Mouse (Mus musculus) heart, embryonic 16.5 days (tissue): ENCODE measurements around the gene Ckap5. TPM values are rescaled to one million over a fixed set of nuclear protein-coding genes. Genes with fewer than 3 reads are reported as not detected.

ENCODE experiments used
- ATAC-seq: fragments of 200-750 bp; cut with Nextera tagmentation; replicated peaks from 2 replicates; pipeline ENCODE4 v1.8.0; 2017; ENCODE audit warnings: moderate number of reproducible peaks; ENCODE audit not compliant: insufficient read depth, low FRiP score; ENCODE audit errors: extremely low read depth
- H3K27ac ChIP-seq: fragments of 300-500 bp; sonication (generic); 2 replicates; pipeline ENCODE4 v1.5.1; 2014; ENCODE audit warnings: mild to moderate bottlenecking, low read length, control low read depth, moderate library complexity
- H3K27me3 ChIP-seq: fragments of 300-500 bp; sonication (generic); 2 replicates; pipeline ENCODE4 v1.6.1; 2014; ENCODE audit warnings: low read length, mixed read lengths; ENCODE audit not compliant: control insufficient read depth, insufficient read depth
- H3K36me3 ChIP-seq: fragments of 300-500 bp; sonication (generic); 2 replicates; pipeline ENCODE4 v1.6.1; 2014; ENCODE audit not compliant: control insufficient read depth, insufficient read depth
- H3K4me1 ChIP-seq: fragments of 300-500 bp; sonication (generic); 2 replicates; pipeline ENCODE4 v1.6.1; 2014; ENCODE audit warnings: low read length, mixed read lengths; ENCODE audit not compliant: control insufficient read depth, insufficient read depth
- H3K4me2 ChIP-seq: fragments of 300-500 bp; sonication (generic); 2 replicates; pipeline ENCODE4 v1.6.1; 2014; ENCODE audit warnings: low read depth, mild to moderate bottlenecking, control low read depth, low read length
- H3K4me3 ChIP-seq: fragments of 300-500 bp; sonication (generic); 2 replicates; pipeline ENCODE4 v1.5.1; 2014; ENCODE audit warnings: mild to moderate bottlenecking, control low read depth, low read length
- H3K9ac ChIP-seq: fragments of 300-500 bp; sonication (generic); 2 replicates; pipeline ENCODE4 v1.6.1; 2014; ENCODE audit warnings: low read length, control low read depth
- H3K9me3 ChIP-seq: fragments of 300-500 bp; sonication (generic); replicated peaks from 2 replicates; pipeline ENCODE4 v1.6.1; 2016; ENCODE audit warnings: low read length; ENCODE audit not compliant: control insufficient read depth
- WGBS: fragments of 180-500 bp; shearing (Covaris S2); extraction: QIAGEN DNeasy Blood & Tissue Kit; methylation state at CpG from one replicate; pipeline ENCODE4 v1.1.7; 2014; 5-methylcytosine and 5-hydroxymethylcytosine counted together
- polyA plus RNA-seq: library from polyadenylated mRNA; unstranded; fragments of >200 nt; fragmentation: Nextera tagmentation; extraction: Ambion mirVana; gene quantifications from 2 replicates; pipeline ENCODE4 v1.2.1, GENCODE M21; 2015

Ckap5 gene
- polyA plus RNA-seq, 1 experiment from 2014 or later = 61.1 TPM

DNA sequence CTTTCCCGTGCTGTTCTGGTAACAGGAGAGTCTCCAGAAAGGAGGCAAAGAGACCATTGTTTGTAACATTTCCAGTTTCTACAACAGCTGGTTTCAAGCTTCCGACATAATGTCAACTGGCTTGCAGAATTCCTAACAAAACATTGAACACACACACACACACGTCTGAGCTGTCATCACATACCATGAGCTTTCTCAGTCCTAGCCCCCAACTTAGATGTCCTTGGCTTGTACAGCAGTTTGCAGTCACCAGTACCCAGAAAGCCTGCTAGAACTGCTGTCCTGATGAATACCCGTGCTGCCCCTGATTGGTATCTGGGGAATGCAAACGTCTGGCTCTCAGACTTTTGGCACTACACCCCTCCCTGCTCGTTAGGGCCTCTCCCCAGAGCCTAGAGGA lies 129.3 kb downstream of the Ckap5 start:
- Histone ChIP-seq H3K4me3 (no peak overlapping the region), H3K9ac (peak overlapping the region; percentile 44), H3K27ac (peak overlapping the region; percentile 81), H3K9me3 (no peaks in the 10 kb centered on the region), H3K27me3 (no peaks in the 10 kb centered on the region), H3K36me3 (peaks cover 29% of the 10 kb centered on the region), H3K4me1 (peaks cover 50% of the 10 kb centered on the region), H3K4me2 (peak overlapping the region; percentile 24; the same call in 1 of the 2 replicates)
- ATAC-seq = peak; percentile 73
- 34% methylated on average over 6 of the region's 6 CpGs for WGBS

DNA sequence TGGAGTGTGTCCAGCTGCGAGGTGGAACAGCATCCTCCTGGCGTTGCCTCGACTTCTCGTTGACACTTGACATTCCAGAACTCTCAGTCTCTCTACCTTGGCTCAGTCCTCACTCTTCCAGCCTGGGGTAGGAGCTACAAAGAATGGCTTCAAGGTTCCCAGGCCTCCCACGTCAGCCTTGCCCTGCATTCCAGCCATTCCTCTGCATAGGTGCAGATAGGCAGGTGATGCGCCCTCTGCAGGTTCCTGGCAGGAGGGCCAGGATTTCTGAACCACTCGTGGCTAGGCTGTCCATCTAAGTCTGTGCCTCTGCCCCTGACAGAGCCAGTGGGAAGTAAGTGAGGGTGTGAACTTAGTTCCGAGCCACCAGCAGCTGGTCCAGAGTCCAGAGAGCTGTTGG lies 130.2 kb downstream of the Ckap5 start:
- 45% methylated on average over 8 of the region's 8 CpGs for WGBS
- Histone ChIP-seq H3K9me3 (no peaks in the 10 kb centered on the region), H3K36me3 (peaks cover 37% of the 10 kb centered on the region), H3K9ac (no peak overlapping the region), H3K4me2 (no peak overlapping the region), H3K4me3 (no peak overlapping the region), H3K4me1 (peaks cover 42% of the 10 kb centered on the region), H3K27ac (peak overlapping the region; percentile 81; the same call in 1 of the 2 replicates), H3K27me3 (no peaks in the 10 kb centered on the region)
- ATAC-seq = no peak

DNA sequence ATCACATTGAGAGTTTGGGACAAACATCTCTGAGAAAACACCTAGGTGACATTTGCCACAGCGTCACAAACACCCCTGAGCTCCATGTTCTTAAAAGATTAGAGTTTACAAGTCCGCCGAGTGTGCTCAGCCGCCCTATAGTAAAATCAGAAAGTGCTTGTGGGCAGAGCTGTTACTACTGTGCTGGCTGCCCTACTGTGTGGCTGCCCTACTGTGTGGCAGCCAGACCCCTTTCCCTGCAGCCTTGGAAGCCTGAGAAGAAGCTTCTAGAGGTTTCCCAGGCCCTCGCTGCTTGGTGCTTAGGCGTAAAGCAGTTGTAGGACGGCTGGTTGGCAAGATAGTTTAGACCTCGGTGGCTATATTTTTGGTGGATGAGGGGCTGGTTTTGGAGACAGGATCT lies 133.1 kb downstream of the Ckap5 start:
- peaks cover 56% of the 10 kb centered on the region for H3K36me3 ChIP-seq
- H3K27ac ChIP-seq = no peak overlapping the region
- H3K4me1 ChIP-seq = peaks cover 21% of the 10 kb centered on the region
- no peak overlapping the region for H3K9ac ChIP-seq
- no peak for ATAC-seq
- no peaks in the 10 kb centered on the region for H3K9me3 ChIP-seq
- H3K4me2 ChIP-seq = no peak overlapping the region
- no peaks in the 10 kb centered on the region for H3K27me3 ChIP-seq
- H3K4me3 ChIP-seq = no peak overlapping the region
- WGBS = 92% methylated on average over 8 of the region's 8 CpGs

DNA sequence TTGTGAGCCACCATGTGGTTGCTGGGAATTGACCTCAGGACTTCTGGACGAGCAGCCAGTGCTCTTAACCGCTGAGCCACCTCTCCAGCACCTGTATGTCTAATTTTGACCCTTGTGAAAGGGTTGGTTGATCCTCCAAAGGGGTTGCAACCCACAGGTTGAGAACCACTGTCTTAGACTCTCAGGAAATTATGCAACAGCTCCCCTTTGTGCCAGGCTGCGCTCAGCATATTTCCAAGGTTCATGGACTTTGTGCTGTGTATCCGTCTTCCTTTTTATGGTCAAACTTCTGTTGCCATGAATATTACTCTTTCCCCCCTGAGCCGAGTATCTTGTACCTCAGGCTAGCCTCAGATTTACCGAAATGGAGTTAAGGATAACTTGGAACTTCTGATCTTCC lies 134.4 kb downstream of the Ckap5 start:
- no peak overlapping the region for H3K9ac ChIP-seq

DNA sequence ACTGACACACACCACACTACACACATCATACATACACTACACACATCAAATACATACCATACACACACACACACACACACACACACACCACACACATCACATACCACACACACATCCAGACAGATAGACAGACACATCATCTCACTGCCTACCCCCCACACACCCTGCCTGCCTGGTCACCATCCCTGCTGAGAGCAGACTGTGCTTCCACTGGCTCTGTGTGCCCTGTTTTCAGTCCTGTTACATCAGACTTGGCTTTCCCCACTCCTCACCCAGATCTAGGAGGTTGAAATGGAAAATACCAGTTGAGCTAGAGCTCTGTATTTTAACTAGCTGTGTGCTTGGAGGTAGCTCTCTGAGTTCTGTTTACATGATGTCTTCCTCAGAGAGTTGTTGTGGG lies 138.2 kb downstream of the Ckap5 start:
- Histone ChIP-seq H3K9ac (no peak overlapping the region), H3K27me3 (no peaks in the 10 kb centered on the region), H3K4me3 (no peak overlapping the region), H3K4me1 (peaks cover 7% of the 10 kb centered on the region; the same call in 1 of the 2 replicates), H3K4me2 (no peak overlapping the region), H3K27ac (no peak overlapping the region), H3K9me3 (no peaks in the 10 kb centered on the region), H3K36me3 (peaks cover 65% of the 10 kb centered on the region)
- no peak for ATAC-seq

More for the DNA sequence above, 134.4 kb downstream of the Ckap5 start:
- Histone ChIP-seq H3K4me1 (peaks cover 8% of the 10 kb centered on the region), H3K36me3 (peaks cover 60% of the 10 kb centered on the region), H3K27ac (no peak overlapping the region), H3K4me2 (no peak overlapping the region), H3K9me3 (no peaks in the 10 kb centered on the region), H3K4me3 (no peak overlapping the region), H3K27me3 (no peaks in the 10 kb centered on the region)
- WGBS = 93% methylated on average over 6 of the region's 6 CpGs
- ATAC-seq = no peak

DNA sequence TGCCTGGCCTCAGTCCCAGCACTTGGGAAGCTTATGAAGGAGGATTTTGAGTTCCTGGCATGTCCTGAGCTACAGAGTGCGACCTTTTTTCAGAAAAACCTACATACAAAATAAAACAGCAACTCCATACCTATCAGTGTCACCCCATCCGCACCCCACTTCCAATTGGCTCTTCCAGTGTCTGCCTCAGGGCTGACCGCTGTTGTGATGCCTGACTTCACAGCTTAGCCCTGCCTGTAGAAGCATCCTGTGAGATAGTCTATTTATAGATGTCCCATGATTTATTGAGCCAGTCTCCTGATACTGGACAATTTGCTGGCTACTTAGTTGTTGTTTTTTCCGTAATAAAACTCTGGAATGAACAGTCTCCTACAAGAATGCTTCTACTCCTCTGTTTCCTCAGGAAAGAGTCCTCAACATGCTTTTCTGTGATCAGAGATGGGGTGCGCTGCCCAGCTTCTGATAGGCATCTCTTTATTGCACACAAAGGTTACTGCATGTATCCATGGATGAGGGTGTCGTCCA lies 139.9 kb downstream of the Ckap5 start:
- no peak overlapping the region for H3K4me3 ChIP-seq
- no peak overlapping the region for H3K4me2 ChIP-seq
- 0 out of 2 replicates have a peak, but pooled peaks have one; percentile 47 for ATAC-seq
- H3K36me3 ChIP-seq = peaks cover 68% of the 10 kb centered on the region
- no peak overlapping the region for H3K27ac ChIP-seq
- H3K27me3 ChIP-seq = no peaks in the 10 kb centered on the region
- peaks cover 7% of the 10 kb centered on the region; the same call in 1 of the 2 replicates for H3K4me1 ChIP-seq
- H3K9ac ChIP-seq = no peak overlapping the region
- 74% methylated on average over 6 of the region's 6 CpGs for WGBS
- no peaks in the 10 kb centered on the region for H3K9me3 ChIP-seq

DNA sequence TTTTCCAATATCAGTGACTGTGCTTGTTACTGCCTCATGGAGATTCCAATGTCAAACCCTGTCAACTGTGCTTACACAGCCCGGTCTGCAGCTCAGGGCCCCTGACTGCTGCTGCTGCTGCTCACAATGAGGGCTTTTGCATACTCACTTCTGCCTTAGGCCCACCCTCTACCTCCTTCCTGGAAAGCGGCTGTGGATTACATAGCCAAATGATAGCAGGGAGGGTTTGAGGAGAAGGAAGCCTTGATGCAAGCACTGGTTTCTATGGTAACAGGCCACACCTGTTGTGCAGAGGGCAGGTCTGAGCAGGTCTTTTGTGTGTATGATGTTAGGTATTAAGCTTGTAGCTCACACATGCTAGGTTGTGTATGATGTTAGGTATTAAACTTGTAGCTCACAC lies 141.2 kb downstream of the Ckap5 start:
- no peak for ATAC-seq
- 60% methylated on average over 2 of the region's 2 CpGs for WGBS
- H3K9ac ChIP-seq = no peak overlapping the region
- H3K9me3 ChIP-seq = no peaks in the 10 kb centered on the region
- peaks cover 7% of the 10 kb centered on the region; the same call in 1 of the 2 replicates for H3K4me1 ChIP-seq
- H3K4me2 ChIP-seq = no peak overlapping the region
- no peaks in the 10 kb centered on the region for H3K27me3 ChIP-seq
- no peak overlapping the region for H3K4me3 ChIP-seq
- peaks cover 64% of the 10 kb centered on the region for H3K36me3 ChIP-seq
- no peak overlapping the region for H3K27ac ChIP-seq

DNA sequence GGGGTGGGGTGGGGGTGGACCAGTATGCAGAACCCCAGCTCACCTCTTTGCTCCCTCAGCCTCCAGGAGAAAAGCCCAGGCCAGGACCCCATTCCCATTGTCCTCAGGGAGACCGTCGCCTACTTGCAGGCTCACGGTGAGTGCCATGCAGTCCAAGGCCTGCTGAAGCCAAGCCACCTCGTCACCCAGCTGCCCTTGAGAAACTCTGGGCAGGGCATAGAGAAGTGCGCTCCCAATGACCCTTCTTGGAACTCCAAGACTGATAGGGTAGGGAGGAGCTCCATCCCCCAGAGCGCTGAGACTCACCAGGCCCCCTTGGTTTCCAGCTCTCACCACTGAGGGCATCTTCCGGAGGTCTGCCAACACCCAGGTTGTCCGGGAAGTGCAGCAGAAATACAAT lies 142.8 kb downstream of the Ckap5 start:
- WGBS = 84% methylated on average over 8 of the region's 8 CpGs
- H3K4me1 ChIP-seq = peaks cover 7% of the 10 kb centered on the region; the same call in 1 of the 2 replicates
- H3K4me2 ChIP-seq = no peak overlapping the region
- H3K4me3 ChIP-seq = no peak overlapping the region
- no peaks in the 10 kb centered on the region for H3K9me3 ChIP-seq
- no peak overlapping the region for H3K27ac ChIP-seq
- H3K9ac ChIP-seq = no peak overlapping the region
- H3K36me3 ChIP-seq = peaks cover 61% of the 10 kb centered on the region
- H3K27me3 ChIP-seq = no peaks in the 10 kb centered on the region
- ATAC-seq = no peak

DNA sequence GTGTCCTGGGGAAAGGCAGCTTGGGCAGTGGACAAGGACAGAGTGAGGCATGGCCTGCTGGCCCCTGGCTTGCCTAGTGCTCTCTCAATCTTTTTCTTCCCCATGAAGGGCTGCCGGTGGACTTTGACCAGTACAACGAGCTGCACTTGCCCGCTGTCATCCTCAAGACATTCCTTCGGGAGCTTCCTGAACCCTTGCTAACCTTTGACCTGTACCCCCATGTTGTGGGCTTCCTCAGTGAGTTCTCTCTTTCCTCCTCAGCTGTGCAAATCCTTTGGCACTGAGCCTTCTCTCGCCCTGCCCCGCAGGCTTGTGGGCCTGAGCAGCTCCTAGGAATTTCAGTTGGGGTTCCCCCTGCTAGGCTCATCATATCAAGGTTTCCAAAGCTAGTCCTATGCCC lies 143.5 kb downstream of the Ckap5 start:
- no peak overlapping the region for H3K4me2 ChIP-seq
- H3K9me3 ChIP-seq = no peaks in the 10 kb centered on the region
- H3K9ac ChIP-seq = no peak overlapping the region
- H3K4me1 ChIP-seq = peaks cover 7% of the 10 kb centered on the region; the same call in 1 of the 2 replicates
- no peak overlapping the region for H3K4me3 ChIP-seq
- peaks cover 61% of the 10 kb centered on the region for H3K36me3 ChIP-seq
- ATAC-seq = no peak
- WGBS = 84% methylated on average over 6 of the region's 6 CpGs
- H3K27ac ChIP-seq = no peak overlapping the region
- H3K27me3 ChIP-seq = no peaks in the 10 kb centered on the region
